19 mouse cellular contexts compared by ENCODE assay signal in the genomic region with DNA sequence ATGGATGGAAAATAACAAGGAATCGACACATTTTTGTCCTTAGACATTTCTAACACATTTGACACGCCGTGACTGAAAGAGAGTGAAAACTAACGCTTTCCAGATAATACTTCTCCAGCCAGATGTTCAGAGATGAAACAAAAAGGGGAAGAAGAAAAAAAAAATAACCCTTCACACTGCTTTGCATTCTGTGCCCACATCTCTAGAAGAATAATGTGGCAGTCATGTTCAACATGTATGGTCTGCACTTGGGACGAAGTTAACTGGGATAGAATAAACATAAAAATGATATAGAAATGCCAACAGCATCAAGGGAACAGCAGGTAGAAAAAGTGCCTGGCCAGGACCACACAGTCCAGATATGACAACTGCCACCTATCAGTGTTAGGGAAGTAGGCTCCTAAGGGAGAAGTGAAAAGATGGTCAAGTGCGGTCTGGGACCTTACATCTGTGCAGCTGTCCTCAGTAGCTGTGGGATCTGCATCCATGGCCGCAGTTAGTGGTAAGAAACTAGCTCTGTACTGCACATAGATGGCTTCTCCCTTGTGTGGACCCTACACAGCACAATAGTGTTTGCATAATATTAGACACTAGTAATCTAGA.
"Had no signal": no experiment of that assay in that cellular context is flagged by ENCODE, and none has a peak within 500 bp of the region (broad histone marks: within the 10 kb centered on the region; RNA-seq: fewer than 3 reads in every experiment).

No protein-coding gene starts in this region.

- H3K27me3 ChIP-seq: midbrain, embryonic 15.5 days had no signal

- ATAC-seq: intestine, embryonic 15.5 days; lung, postnatal 0 days; midbrain, embryonic 15.5 days had no signal

- H3K9me3 ChIP-seq: intestine, embryonic 15.5 days; kidney, embryonic 15.5 days; liver, embryonic 13.5 days; midbrain, embryonic 10.5 days; midbrain, embryonic 15.5 days; neural tube, embryonic 13.5 days had no signal

- H3K27ac ChIP-seq: intestine, embryonic 15.5 days; kidney, embryonic 15.5 days; liver, embryonic 13.5 days; midbrain, embryonic 10.5 days; midbrain, embryonic 15.5 days; neural tube, embryonic 13.5 days had no signal

- H3K9ac ChIP-seq: intestine, embryonic 15.5 days; kidney, embryonic 15.5 days; liver, embryonic 13.5 days; lung, embryonic 14.5 days; midbrain, embryonic 15.5 days; neural tube, embryonic 13.5 days had no signal

- DNase-seq: kidney, adult 11 months; kidney, adult 8-10 months; kidney, postnatal 10 days; kidney, postnatal 36 days; liver, embryonic 13.5 days; lung, embryonic 14.5 days; retina, postnatal 1 day; right cerebral cortex, postnatal 25 days; spleen, adult 18-20 months; thymus, adult 18-20 months; thymus, postnatal 14 days; thymus, postnatal 4 days had no signal

- H3K4me3 ChIP-seq: intestine, embryonic 15.5 days; kidney, embryonic 15.5 days; liver, embryonic 13.5 days; midbrain, embryonic 10.5 days; midbrain, embryonic 15.5 days; myocyte; neural tube, embryonic 13.5 days had no signal

- H3K4me2 ChIP-seq: intestine, embryonic 15.5 days; kidney, embryonic 15.5 days; liver, embryonic 13.5 days; lung, embryonic 14.5 days; midbrain, embryonic 15.5 days; neural tube, embryonic 13.5 days had no signal

- H3K36me3 ChIP-seq: intestine, embryonic 15.5 days; kidney, embryonic 15.5 days; liver, embryonic 13.5 days; midbrain, embryonic 10.5 days; midbrain, embryonic 15.5 days; neural tube, embryonic 13.5 days had no signal

- H3K4me1 ChIP-seq: midbrain, embryonic 15.5 days had no signal
